Mouse (Mus musculus) hindbrain, embryonic 13.5 days (tissue): ENCODE data around the gene Tfg. TPM values are rescaled to one million over a fixed set of nuclear protein-coding genes. Genes with fewer than 3 reads are reported as not detected.

ENCODE experiments used
- ATAC-seq: fragments of 200-750 bp; cut with Nextera tagmentation; 2 replicates; pipeline ENCODE4 v1.8.0; 2017; ENCODE audit warnings: moderate TSS enrichment; ENCODE audit not compliant: low FRiP score
- H3K27ac ChIP-seq: fragments of 300-500 bp; sonication (generic); 2 replicates; pipeline ENCODE4 v1.5.1; 2015; ENCODE audit warnings: inconsistent platforms, mild to moderate bottlenecking, moderate library complexity
- H3K27me3 ChIP-seq: fragments of 300-500 bp; sonication (generic); 2 replicates; pipeline ENCODE4 v1.6.1; 2015; ENCODE audit warnings: mild to moderate bottlenecking, inconsistent platforms
- H3K36me3 ChIP-seq: fragments of 300-500 bp; sonication (generic); 2 replicates; pipeline ENCODE4 v1.6.1; 2015; ENCODE audit warnings: mild to moderate bottlenecking, inconsistent platforms
- H3K4me1 ChIP-seq: fragments of 300-500 bp; sonication (generic); replicated peaks from 2 replicates; pipeline ENCODE4 v1.6.1; 2015; ENCODE audit warnings: inconsistent platforms
- H3K4me2 ChIP-seq: fragments of 300-500 bp; sonication (generic); 2 replicates; pipeline ENCODE4 v1.6.1; 2015; ENCODE audit warnings: inconsistent platforms, mild to moderate bottlenecking, moderate library complexity
- H3K4me3 ChIP-seq: fragments of 300-500 bp; sonication (generic); 2 replicates; pipeline ENCODE4 v1.5.1; 2015; ENCODE audit warnings: mild to moderate bottlenecking, inconsistent platforms
- H3K9ac ChIP-seq: fragments of 300-500 bp; sonication (generic); 2 replicates; pipeline ENCODE4 v1.6.1; 2015; ENCODE audit warnings: mild to moderate bottlenecking, inconsistent platforms
- H3K9me3 ChIP-seq: fragments of 300-500 bp; sonication (generic); 2 replicates; pipeline ENCODE4 v1.6.1; 2016; ENCODE audit warnings: inconsistent platforms
- WGBS: fragments of 180-500 bp; shearing (Covaris S2); methylation state at CpG from one replicate; pipeline ENCODE4 v1.1.7; 2015; 5-methylcytosine and 5-hydroxymethylcytosine counted together
- polyA plus RNA-seq: library from polyadenylated mRNA; unstranded; fragments of >200 nt; fragmentation: Nextera tagmentation; extraction: Ambion mirVana; gene quantifications from 2 replicates; pipeline ENCODE4 v1.2.1, GENCODE M21; 2015

Tfg gene
- polyA plus RNA-seq, 1 experiment from 2014 or later: 157 TPM

- Histone ChIP-seq H3K27me3 (no peaks in the 10 kb centered on the region), H3K4me2 (no peak overlapping the region), H3K9me3 (no peaks in the 10 kb centered on the region), H3K4me1 (no peaks in the 10 kb centered on the region), H3K36me3 (peaks cover 48% of the 10 kb centered on the region), H3K27ac (no peak overlapping the region), H3K9ac (no peak overlapping the region), H3K4me3 (no peak overlapping the region)
- 96% methylated on average over 5 of the region's 5 CpGs for WGBS
- no peak for ATAC-seq
These were observed 30.5 kb downstream of the Tfg start for GRCm38 (mm10) chr16:56686747-56687146.

- Histone ChIP-seq H3K4me3 (no peak overlapping the region), H3K4me1 (no peaks in the 10 kb centered on the region), H3K27me3 (no peaks in the 10 kb centered on the region), H3K9me3 (no peaks in the 10 kb centered on the region), H3K4me2 (no peak overlapping the region), H3K9ac (no peak overlapping the region), H3K36me3 (peaks cover 23% of the 10 kb centered on the region), H3K27ac (no peak overlapping the region)
- WGBS: 81% methylated on average over 8 of the region's 8 CpGs
- ATAC-seq: no peak
These were observed 36.1 kb downstream of the Tfg start for GRCm38 (mm10) chr16:56681010-56681645.

- Histone ChIP-seq H3K27ac (no peak overlapping the region), H3K9me3 (no peaks in the 10 kb centered on the region), H3K36me3 (no peaks in the 10 kb centered on the region), H3K4me3 (no peak overlapping the region), H3K9ac (no peak overlapping the region), H3K4me2 (no peak overlapping the region), H3K27me3 (no peaks in the 10 kb centered on the region), H3K4me1 (no peaks in the 10 kb centered on the region)
- ATAC-seq: peak; percentile 49; the same call in 1 of the 2 replicates
- 71% methylated on average over 4 of the region's 4 CpGs for WGBS
These were observed 40.1 kb downstream of the Tfg start for GRCm38 (mm10) chr16:56677146-56677545.

- ATAC-seq: no peak
- Histone ChIP-seq H3K9me3 (no peaks in the 10 kb centered on the region), H3K4me1 (no peaks in the 10 kb centered on the region), H3K27ac (no peak overlapping the region), H3K36me3 (no peaks in the 10 kb centered on the region), H3K4me3 (no peak overlapping the region), H3K9ac (no peak overlapping the region), H3K27me3 (no peaks in the 10 kb centered on the region), H3K4me2 (no peak overlapping the region)
- 94% methylated on average over 2 of the region's 2 CpGs for WGBS
These were observed 43.8 kb downstream of the Tfg start for GRCm38 (mm10) chr16:56673420-56673819.

- Histone ChIP-seq H3K4me1 (no peaks in the 10 kb centered on the region), H3K36me3 (no peaks in the 10 kb centered on the region), H3K4me3 (no peak overlapping the region), H3K4me2 (no peak overlapping the region), H3K9ac (no peak overlapping the region), H3K9me3 (no peaks in the 10 kb centered on the region), H3K27ac (no peak overlapping the region), H3K27me3 (no peaks in the 10 kb centered on the region)
- no peak for ATAC-seq
- WGBS: 82% methylated on average over 8 of the region's 8 CpGs
These were observed 46.3 kb downstream of the Tfg start for GRCm38 (mm10) chr16:56670941-56671340.

DNA sequence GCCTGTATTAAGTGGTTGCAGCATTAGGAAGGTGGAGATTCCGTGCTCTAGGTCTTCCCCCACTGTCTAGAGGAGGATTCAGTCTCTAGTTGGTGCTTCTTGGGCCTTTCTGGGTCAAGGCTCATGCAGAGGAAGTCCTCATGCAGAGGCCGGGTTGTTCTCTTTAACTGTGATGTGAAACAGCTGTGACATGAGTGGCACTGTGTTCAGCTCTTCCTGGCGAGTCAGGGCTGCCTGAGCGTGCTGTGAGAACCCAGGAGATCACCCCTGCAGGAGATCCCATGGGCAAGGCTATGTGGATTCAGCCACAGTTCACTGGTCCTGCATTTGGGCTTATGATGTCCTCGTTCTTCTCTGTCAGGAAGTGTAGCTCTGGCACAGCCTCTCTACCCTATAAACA lies 47.7 kb downstream of the Tfg start:
- Histone ChIP-seq H3K36me3 (no peaks in the 10 kb centered on the region), H3K9ac (no peak overlapping the region), H3K4me2 (no peak overlapping the region), H3K27me3 (no peaks in the 10 kb centered on the region), H3K27ac (no peak overlapping the region), H3K9me3 (no peaks in the 10 kb centered on the region), H3K4me1 (no peaks in the 10 kb centered on the region), H3K4me3 (no peak overlapping the region)
- 79% methylated on average over 5 of the region's 5 CpGs for WGBS
- no peak for ATAC-seq

DNA sequence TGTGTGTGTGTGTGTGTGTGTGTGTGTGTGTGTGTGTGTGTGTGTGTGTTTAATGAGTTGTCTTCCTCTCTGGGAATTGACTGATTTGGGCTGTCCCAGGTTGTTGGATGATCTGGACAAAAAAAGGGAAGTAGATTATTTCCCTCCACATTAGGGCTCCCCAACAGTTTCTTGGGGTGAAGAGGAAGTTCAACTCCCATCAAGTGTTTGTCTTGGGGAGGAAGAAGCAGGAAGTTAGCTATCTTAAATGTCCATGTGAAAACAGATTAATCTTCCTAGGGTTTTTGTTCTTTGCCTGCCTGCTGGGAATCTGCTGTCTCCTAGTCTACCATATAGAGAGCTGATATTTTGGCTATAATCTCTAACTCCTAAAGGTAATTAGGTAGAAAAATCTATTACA lies 58.4 kb downstream of the Tfg start:
- Histone ChIP-seq H3K27me3 (no peaks in the 10 kb centered on the region), H3K4me3 (no peak overlapping the region), H3K4me2 (no peak overlapping the region), H3K36me3 (no peaks in the 10 kb centered on the region), H3K9me3 (no peaks in the 10 kb centered on the region), H3K9ac (no peak overlapping the region), H3K27ac (no peak overlapping the region), H3K4me1 (no peaks in the 10 kb centered on the region)
- ATAC-seq: no peak

DNA sequence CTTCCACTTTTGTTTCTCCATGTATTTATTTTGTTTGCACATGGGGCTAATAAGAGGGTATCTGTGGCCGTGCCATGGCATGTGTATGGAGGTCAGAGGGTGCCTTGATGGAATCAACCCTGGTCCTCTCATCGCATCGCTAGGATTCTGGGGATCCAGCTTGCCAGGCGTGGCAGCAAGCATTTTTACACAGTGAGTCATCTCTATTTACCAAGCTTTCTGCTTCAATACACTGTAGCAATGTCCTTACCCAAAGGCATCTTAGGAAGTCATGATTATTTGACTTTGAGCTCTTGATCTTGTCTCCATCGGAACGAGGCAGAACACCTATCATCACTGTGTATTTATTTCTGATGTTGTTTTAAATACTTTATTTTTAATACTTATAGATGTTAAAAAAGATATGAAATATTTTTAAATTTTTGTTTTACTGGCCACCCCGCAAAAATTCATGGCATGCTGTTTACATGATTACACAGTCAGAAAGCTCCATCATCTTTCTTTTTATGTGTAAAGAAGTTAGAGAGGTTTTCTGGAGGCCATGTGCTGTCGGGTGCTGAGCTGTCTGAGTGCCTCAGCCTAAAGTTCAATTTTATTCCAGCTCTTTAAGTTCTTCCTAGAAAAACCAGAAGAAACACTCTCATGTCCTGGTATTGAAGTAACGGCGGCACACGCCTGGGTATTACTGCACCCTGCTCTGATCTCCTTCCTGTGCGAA lies 61.9 kb downstream of the Tfg start:
- no peak overlapping the region for H3K4me3 ChIP-seq
- H3K27ac ChIP-seq: no peak overlapping the region
- no peaks in the 10 kb centered on the region for H3K36me3 ChIP-seq
- no peaks in the 10 kb centered on the region for H3K27me3 ChIP-seq
- no peak for ATAC-seq
- H3K9ac ChIP-seq: no peak overlapping the region
- H3K4me2 ChIP-seq: no peak overlapping the region
- H3K4me1 ChIP-seq: no peaks in the 10 kb centered on the region
- no peaks in the 10 kb centered on the region for H3K9me3 ChIP-seq
- 90% methylated on average over 12 of the region's 12 CpGs for WGBS

DNA sequence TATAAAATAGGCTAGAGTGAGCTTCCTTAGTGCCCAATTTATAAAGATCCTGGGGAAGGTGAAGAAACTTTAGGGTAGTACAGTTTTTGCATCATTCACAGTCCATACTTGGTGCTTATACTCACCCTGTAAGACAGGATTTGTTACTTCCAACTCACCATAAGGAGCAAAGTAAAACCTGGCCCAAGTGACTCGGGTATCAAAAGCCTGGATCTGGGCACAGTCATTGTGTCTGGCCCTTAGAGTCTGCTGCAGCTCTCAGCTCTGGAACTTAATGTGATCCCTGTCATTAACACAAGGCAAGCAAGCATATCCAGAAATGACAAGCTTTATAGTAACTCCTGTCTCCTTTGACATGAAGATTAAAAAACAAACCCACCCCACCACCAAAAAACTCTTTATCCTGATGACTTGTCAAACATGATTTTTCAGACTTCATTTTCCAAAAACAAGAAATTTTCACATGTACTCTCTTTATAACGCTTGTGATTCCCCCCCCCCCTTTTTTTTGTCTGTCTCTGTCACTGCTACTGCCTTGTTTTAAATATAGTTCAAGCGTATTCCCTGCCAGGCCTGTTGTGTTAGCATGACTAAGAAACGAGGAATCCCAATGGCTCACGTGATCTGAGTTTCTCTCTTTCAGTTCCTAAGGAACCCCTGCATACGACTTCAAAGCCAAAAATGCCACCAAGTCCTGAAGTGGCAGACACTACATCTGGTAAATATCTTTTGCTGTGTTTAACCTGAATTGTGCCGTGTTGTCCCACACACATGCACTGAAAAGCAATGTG lies 70.7 kb downstream of the Tfg start:
- Histone ChIP-seq H3K4me2 (no peak overlapping the region), H3K9ac (no peak overlapping the region), H3K36me3 (no peaks in the 10 kb centered on the region), H3K27me3 (no peaks in the 10 kb centered on the region), H3K9me3 (no peaks in the 10 kb centered on the region), H3K4me1 (no peaks in the 10 kb centered on the region), H3K4me3 (no peak overlapping the region), H3K27ac (no peak overlapping the region)
- 70% methylated on average over 7 of the region's 7 CpGs for WGBS
- no peak for ATAC-seq

- no peak for ATAC-seq
- 30% methylated on average over 2 of the region's 2 CpGs for WGBS
- Histone ChIP-seq H3K4me3 (no peak overlapping the region), H3K4me2 (no peak overlapping the region), H3K27me3 (no peaks in the 10 kb centered on the region), H3K27ac (no peak overlapping the region), H3K36me3 (no peaks in the 10 kb centered on the region), H3K4me1 (no peaks in the 10 kb centered on the region), H3K9ac (no peak overlapping the region), H3K9me3 (no peaks in the 10 kb centered on the region)
These were observed 72.0 kb downstream of the Tfg start for GRCm38 (mm10) chr16:56645251-56645650.
